Mouse (Mus musculus) ES-Bruce4 (cell line): ENCODE data around the gene Cabin1.

Experiments used
- CTCF ChIP-seq: IDR thresholded peaks from one replicate; pipeline ENCODE4 v1.8.1; 2011; ENCODE audit warnings: low read depth, low read length
- POLR2A ChIP-seq: IDR thresholded peaks from one replicate; pipeline ENCODE4 v1.8.1; 2011; ENCODE audit warnings: low read length; ENCODE audit not compliant: insufficient read depth

GRCm38 (mm10) chr10:75633576-75634139, 130.5 kb downstream of the Cabin1 start:
- TF ChIP-seq CTCF (no peak), POLR2A (no peak)
